Mouse (Mus musculus) cerebellum, adult 2 months (tissue): ENCODE data around the gene Gab1. TPM values are rescaled to one million over a fixed set of nuclear protein-coding genes. Genes with fewer than 3 reads are reported as not detected.
A peak's percentile ranks its signal among the peaks of the same experiment; 100 is the strongest.

Source experiments
- DNase-seq, 2 experiments: peaks; one replicate each; pipeline ENCODE4 v3.0.0; 2021
- H3K27ac ChIP-seq: fragments of 200-500 bp; 2 replicates; pipeline ENCODE4 v1.5.1; 2012; ENCODE audit warnings: low read length, control low read depth, inconsistent platforms; ENCODE audit not compliant: insufficient read depth
- H3K27me3 ChIP-seq: fragments of 200-500 bp; 2 replicates; pipeline ENCODE4 v1.6.1; 2012; ENCODE audit warnings: inconsistent platforms, mild to moderate bottlenecking, low read length, moderate library complexity; ENCODE audit not compliant: control insufficient read depth, insufficient read depth
- H3K4me1 ChIP-seq: fragments of 200-500 bp; 2 replicates; pipeline ENCODE4 v1.6.1; 2011; ENCODE audit warnings: low read length; ENCODE audit not compliant: control insufficient read depth, insufficient read depth
- H3K4me3 ChIP-seq: fragments of 200-500 bp; replicated peaks from 2 replicates; pipeline ENCODE3; 2011; ENCODE audit warnings: mild to moderate bottlenecking, low read depth, low read length, control low read depth; ENCODE audit not compliant: insufficient read depth
- CTCF ChIP-seq: fragments of 200-500 bp; IDR thresholded peaks from 2 replicates; pipeline ENCODE4 v1.5.1; 2011; ENCODE audit warnings: low read depth, mild to moderate bottlenecking, control low read depth, low read length, moderate library complexity, borderline replicate concordance; ENCODE audit not compliant: insufficient read depth
- POLR2A ChIP-seq: fragments of 200-500 bp; IDR thresholded peaks from 2 replicates; pipeline ENCODE4 v1.6.1; 2011; ENCODE audit warnings: low read length, control low read depth, borderline replicate concordance; ENCODE audit not compliant: insufficient read depth
- WGBS: fragments of 180-500 bp; shearing (Covaris S2); methylation state at CpG from one replicate; pipeline ENCODE4 v1.1.7; 2018; 5-methylcytosine and 5-hydroxymethylcytosine counted together
- polyA plus RNA-seq: library from polyadenylated mRNA; depleted of rRNA; stranded (reverse); fragments of >200 nt; gene quantifications from 2 replicates; pipeline ENCODE4 v1.2.3, GENCODE M21; 2012

Gene Gab1
- polyA plus RNA-seq, 1 experiment, result 34.0 TPM

DNA sequence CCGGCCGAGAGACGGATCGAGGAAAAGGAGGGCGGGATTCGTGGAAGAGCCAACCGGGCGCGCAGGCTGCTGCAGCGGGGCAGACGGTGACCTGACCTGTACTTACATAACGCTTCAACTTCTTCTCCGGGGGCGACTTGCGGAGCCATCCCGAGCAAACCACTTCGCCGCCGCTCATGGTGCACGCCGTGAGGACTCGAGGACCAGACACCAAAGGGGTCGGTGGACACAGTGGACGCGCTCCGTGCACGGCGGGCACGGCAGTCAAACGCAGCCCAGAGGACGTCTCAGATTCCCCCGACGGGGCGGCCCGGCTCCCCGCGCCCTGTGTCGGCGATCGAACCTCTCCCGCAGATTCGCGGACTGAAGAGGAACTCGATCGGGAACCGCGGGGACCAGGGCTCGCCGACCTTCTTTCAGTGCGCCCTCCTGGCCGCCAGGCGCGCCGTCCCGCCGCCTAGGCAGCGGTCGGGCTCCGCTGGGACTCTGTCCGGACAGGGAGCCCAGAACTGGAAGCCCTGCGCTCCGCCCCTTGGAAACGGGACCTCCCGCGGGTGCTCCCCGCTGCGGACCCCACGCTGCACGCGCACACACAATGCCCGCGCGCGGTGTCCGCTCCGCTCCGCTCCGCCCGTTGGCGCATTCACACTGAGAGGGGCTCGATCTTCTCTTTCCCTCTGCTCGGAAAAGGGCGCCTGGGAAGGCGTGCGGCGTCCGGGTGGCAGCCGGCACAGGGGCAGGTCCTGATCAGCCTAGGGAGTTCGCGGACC, 708 bp downstream of the Gab1 start:
- TF ChIP-seq CTCF, result no peak
- no peak for TF ChIP-seq POLR2A
- no peaks in the 10 kb centered on the region for H3K27me3 ChIP-seq
- H3K4me1 ChIP-seq, result no peaks in the 10 kb centered on the region
- H3K4me3 ChIP-seq, result peak overlapping the region; percentile 77
- under 1% methylated on average over 90 of the region's 90 CpGs for WGBS
- DNase-seq, result peak; percentile 63 to 69
- H3K27ac ChIP-seq, result peak overlapping the region; percentile 49; the same call in 1 of the 2 replicates

GRCm38 (mm10) chr8:80878801-80879425, 1.4 kb downstream of the Gab1 start:
- no peaks in the 10 kb centered on the region for H3K27me3 ChIP-seq
- DNase-seq, result peak; percentile 37 to 46
- no peak for TF ChIP-seq CTCF
- TF ChIP-seq POLR2A, result no peak
- H3K4me1 ChIP-seq, result peaks cover 2% of the 10 kb centered on the region; the same call in 1 of the 2 replicates
- WGBS, result 3% methylated on average over 26 of the region's 26 CpGs
- H3K27ac ChIP-seq, result peak overlapping the region; percentile 49; the same call in 1 of the 2 replicates
- H3K4me3 ChIP-seq, result peak overlapping the region; percentile 77

DNA sequence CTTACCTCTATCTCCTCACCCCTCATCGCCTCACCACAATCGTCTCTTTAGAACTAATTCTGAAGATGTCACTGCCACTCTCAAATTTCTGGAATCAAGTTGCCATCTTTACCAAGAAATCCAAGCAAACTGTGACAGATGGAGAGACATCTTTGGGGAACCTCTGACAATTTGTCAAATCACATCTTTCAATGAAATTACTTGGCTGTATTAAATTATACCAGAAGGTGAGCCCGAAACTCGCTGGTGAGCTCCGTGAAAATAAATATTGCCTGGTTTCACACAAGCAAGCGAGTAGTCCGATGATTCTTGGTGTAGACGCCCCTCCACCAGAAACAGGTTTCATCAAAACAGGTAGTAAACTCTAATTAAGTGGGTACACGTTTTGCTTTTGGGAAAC, 2.2 kb downstream of the Gab1 start:
- peak in 1 of 2 experiments; percentile 42 for DNase-seq

DNA sequence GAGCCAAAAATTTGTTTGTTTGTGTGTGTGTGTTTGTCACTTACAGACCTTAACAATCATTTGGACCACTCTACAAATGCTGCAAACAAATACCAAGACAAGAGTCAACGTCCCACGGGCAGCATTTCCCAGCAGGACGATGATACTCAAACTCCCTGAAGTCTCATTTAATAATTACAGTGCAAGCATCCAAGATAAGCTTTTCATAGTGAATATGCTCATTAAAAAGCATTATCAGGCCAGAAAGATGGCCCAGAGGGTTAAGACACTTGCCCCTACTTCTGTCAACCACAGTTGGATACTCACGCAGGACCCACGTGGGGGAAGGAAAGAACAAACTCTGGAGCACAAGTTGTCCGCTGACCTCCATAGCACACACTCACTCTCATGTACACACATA, 4.8 kb downstream of the Gab1 start:
- H3K4me3 ChIP-seq, result no peak overlapping the region
- WGBS, result 86% methylated on average over 6 of the region's 6 CpGs
- no peak overlapping the region for H3K27ac ChIP-seq
- DNase-seq, result no peak
- TF ChIP-seq POLR2A (no peak), CTCF (no peak)
- peaks cover 18% of the 10 kb centered on the region; the same call in 1 of the 2 replicates for H3K4me1 ChIP-seq
- no peaks in the 10 kb centered on the region for H3K27me3 ChIP-seq

More for the DNA sequence above, 2.2 kb downstream of the Gab1 start:
- WGBS, result 18% methylated on average over 9 of the region's 9 CpGs
- Histone ChIP-seq H3K4me1 (peaks cover 8% of the 10 kb centered on the region; the same call in 1 of the 2 replicates), H3K4me3 (peak overlapping the region; percentile 77), H3K27ac (no peak overlapping the region), H3K27me3 (no peaks in the 10 kb centered on the region)
- TF ChIP-seq CTCF (no peak), POLR2A (no peak)

- no peak for TF ChIP-seq CTCF
- H3K27ac ChIP-seq, result no peak overlapping the region
- WGBS, result 86% methylated on average over 10 of the region's 10 CpGs
Measured at GRCm38 (mm10) chr8:80873723-80874427, 6.4 kb downstream of the Gab1 start.

GRCm38 (mm10) chr8:80872688-80873087, 7.6 kb downstream of the Gab1 start:
- H3K27me3 ChIP-seq, result no peaks in the 10 kb centered on the region
- no peak overlapping the region for H3K4me3 ChIP-seq
- no peak for TF ChIP-seq POLR2A
- TF ChIP-seq CTCF, result no peak
- peaks cover 19% of the 10 kb centered on the region; the same call in 1 of the 2 replicates for H3K4me1 ChIP-seq
- H3K27ac ChIP-seq, result 0 out of 2 replicates have a peak overlapping the region, but pooled peaks have one; percentile 1
- peak; percentile 85 to 92 for DNase-seq
- 9% methylated on average over 4 of the region's 4 CpGs for WGBS

More at GRCm38 (mm10) chr8:80873723-80874427, 6.4 kb downstream of the Gab1 start:
- Histone ChIP-seq H3K27me3 (no peaks in the 10 kb centered on the region), H3K4me3 (no peak overlapping the region), H3K4me1 (peaks cover 19% of the 10 kb centered on the region; the same call in 1 of the 2 replicates)
- no peak for DNase-seq

- 77% methylated on average over 6 of the region's 6 CpGs for WGBS
- TF ChIP-seq CTCF (no peak), POLR2A (no peak)
- no peak overlapping the region for H3K27ac ChIP-seq
Measured at GRCm38 (mm10) chr8:80871400-80871799, 8.9 kb downstream of the Gab1 start.

GRCm38 (mm10) chr8:80870535-80871204, 9.6 kb downstream of the Gab1 start:
- Histone ChIP-seq H3K27me3 (no peaks in the 10 kb centered on the region), H3K4me1 (peaks cover 19% of the 10 kb centered on the region; the same call in 1 of the 2 replicates), H3K4me3 (no peak overlapping the region), H3K27ac (peak overlapping the region; percentile 7; the same call in 1 of the 2 replicates)
- 86% methylated on average over 9 of the region's 9 CpGs for WGBS
- DNase-seq, result no peak
- TF ChIP-seq CTCF (no peak), POLR2A (no peak)

More at GRCm38 (mm10) chr8:80871400-80871799, 8.9 kb downstream of the Gab1 start:
- Histone ChIP-seq H3K4me3 (no peak overlapping the region), H3K27me3 (no peaks in the 10 kb centered on the region), H3K4me1 (peaks cover 19% of the 10 kb centered on the region; the same call in 1 of the 2 replicates)
- DNase-seq, result no peak
